Mouse (Mus musculus) hindbrain, embryonic 13.5 days (tissue): ENCODE results near the gene Lrrc7. TPM values are rescaled to one million over a fixed set of nuclear protein-coding genes. Genes with fewer than 3 reads are reported as not detected.
"Not testable (repeated sequence)": the region's sequence is repeated elsewhere in the genome, so short reads cannot be mapped to it uniquely, and the experiment has no call there.

Source experiments
- ATAC-seq: fragments of 200-750 bp; cut with Nextera tagmentation; 2 replicates; pipeline ENCODE4 v1.8.0; 2017; ENCODE audit warnings: moderate TSS enrichment; ENCODE audit not compliant: low FRiP score
- H3K27ac ChIP-seq: fragments of 300-500 bp; sonication (generic); 2 replicates; pipeline ENCODE4 v1.5.1; 2015; ENCODE audit warnings: inconsistent platforms, mild to moderate bottlenecking, moderate library complexity
- H3K27me3 ChIP-seq: fragments of 300-500 bp; sonication (generic); 2 replicates; pipeline ENCODE4 v1.6.1; 2015; ENCODE audit warnings: mild to moderate bottlenecking, inconsistent platforms
- H3K36me3 ChIP-seq: fragments of 300-500 bp; sonication (generic); 2 replicates; pipeline ENCODE4 v1.6.1; 2015; ENCODE audit warnings: mild to moderate bottlenecking, inconsistent platforms
- H3K4me1 ChIP-seq: fragments of 300-500 bp; sonication (generic); replicated peaks from 2 replicates; pipeline ENCODE4 v1.6.1; 2015; ENCODE audit warnings: inconsistent platforms
- H3K4me2 ChIP-seq: fragments of 300-500 bp; sonication (generic); 2 replicates; pipeline ENCODE4 v1.6.1; 2015; ENCODE audit warnings: inconsistent platforms, mild to moderate bottlenecking, moderate library complexity
- H3K4me3 ChIP-seq: fragments of 300-500 bp; sonication (generic); 2 replicates; pipeline ENCODE4 v1.5.1; 2015; ENCODE audit warnings: mild to moderate bottlenecking, inconsistent platforms
- H3K9ac ChIP-seq: fragments of 300-500 bp; sonication (generic); 2 replicates; pipeline ENCODE4 v1.6.1; 2015; ENCODE audit warnings: mild to moderate bottlenecking, inconsistent platforms
- H3K9me3 ChIP-seq: fragments of 300-500 bp; sonication (generic); 2 replicates; pipeline ENCODE4 v1.6.1; 2016; ENCODE audit warnings: inconsistent platforms
- WGBS: fragments of 180-500 bp; shearing (Covaris S2); methylation state at CpG from one replicate; pipeline ENCODE4 v1.1.7; 2015; 5-methylcytosine and 5-hydroxymethylcytosine counted together
- polyA plus RNA-seq: library from polyadenylated mRNA; unstranded; fragments of >200 nt; fragmentation: Nextera tagmentation; extraction: Ambion mirVana; gene quantifications from 2 replicates; pipeline ENCODE4 v1.2.1, GENCODE M21; 2015

Lrrc7 gene
- polyA plus RNA-seq, 1 experiment from 2014 or later: 12.2 TPM

DNA sequence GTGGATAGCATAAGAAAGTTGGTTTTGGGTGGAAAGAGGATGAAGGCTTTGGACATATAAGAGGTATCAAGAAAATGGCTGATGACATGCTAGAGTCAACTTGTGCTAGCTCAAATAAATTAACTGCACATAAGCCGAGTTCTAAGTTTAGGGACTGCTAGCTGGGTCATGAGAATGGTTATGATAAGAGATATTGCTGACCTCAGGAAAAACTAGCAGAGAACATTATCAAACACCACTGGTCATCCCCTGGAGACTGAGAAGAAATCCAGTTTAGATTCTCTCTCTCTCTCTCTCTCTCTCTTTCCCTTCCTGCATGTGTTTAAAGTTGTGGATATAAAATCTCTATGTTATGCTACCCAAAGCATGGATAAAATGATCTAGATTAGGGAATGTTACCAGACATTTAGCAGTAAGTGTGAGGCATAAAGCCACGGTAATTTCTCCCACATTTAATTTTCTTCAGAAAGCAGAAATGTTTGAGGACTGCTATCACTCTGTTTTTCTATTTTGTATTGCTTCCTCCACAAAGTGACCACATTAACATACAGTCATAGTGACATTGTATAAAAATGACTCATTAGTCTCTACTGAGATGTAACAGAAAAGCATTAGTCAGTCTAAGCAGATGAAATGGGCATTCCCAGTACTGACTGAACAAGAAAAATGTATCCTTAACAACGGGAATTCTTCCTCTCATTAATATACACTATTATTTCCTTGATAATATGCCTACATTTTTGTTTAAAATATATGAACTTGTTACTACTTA, 406.3 kb downstream of the Lrrc7 start:
- Histone ChIP-seq H3K4me2 (no peak overlapping the region), H3K27ac (no peak overlapping the region), H3K4me1 (peaks cover 5% of the 10 kb centered on the region; the same call in 1 of the 2 replicates), H3K27me3 (no peaks in the 10 kb centered on the region), H3K9me3 (no peaks in the 10 kb centered on the region), H3K36me3 (peaks cover 5% of the 10 kb centered on the region), H3K9ac (no peak overlapping the region), H3K4me3 (no peak overlapping the region)
- WGBS: 84% methylated on average over 3 of the region's 3 CpGs
- ATAC-seq: no peak

DNA sequence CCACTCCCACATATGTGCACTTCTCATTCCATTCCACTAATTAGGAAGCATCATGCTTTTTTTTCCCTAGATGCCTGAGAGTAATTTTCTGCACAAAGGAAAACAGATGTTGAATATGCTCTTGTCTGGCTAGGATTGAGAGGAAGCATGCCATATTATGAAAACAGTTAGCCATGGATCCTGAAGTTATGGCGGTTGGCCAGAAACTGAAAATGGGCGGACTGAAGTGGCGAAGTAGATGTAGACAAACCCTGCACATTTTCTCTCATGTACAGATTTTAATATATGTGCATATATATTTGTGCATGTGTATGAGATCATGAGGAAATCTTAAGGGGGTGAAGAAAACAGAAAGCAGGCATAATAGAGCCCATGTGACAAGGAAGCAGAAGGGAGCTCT, 407.9 kb downstream of the Lrrc7 start:
- Histone ChIP-seq H3K9ac (no peak overlapping the region), H3K27me3 (no peaks in the 10 kb centered on the region), H3K36me3 (no peaks in the 10 kb centered on the region; the same call in 1 of the 2 replicates), H3K9me3 (no peaks in the 10 kb centered on the region), H3K4me1 (peaks cover 5% of the 10 kb centered on the region; the same call in 1 of the 2 replicates), H3K4me3 (no peak overlapping the region), H3K4me2 (no peak overlapping the region), H3K27ac (no peak overlapping the region; the same call in 1 of the 2 replicates)
- ATAC-seq: peak; percentile 54; the same call in 1 of the 2 replicates
- WGBS: 84% methylated on average over 3 of the region's 3 CpGs

DNA sequence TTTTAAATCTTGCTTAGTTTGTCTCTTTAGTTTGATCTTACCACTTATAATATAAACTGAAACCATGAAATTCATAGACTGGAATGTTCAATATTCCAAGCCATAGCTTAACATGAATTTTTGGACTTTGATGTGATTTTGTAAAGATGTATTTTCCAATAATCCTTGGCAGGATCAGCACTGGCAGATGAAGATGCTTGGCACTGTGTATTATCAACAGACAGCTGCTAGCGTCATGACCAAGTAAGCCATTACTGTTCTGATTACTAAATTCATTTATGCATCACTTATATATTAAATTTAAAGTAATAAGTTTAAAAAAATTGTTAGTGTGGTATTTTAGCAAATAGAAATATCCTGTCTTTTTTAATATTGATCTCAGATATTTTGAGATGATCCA, 413.0 kb downstream of the Lrrc7 start:
- no peak overlapping the region for H3K27ac ChIP-seq
- H3K4me1 ChIP-seq: peaks cover 3% of the 10 kb centered on the region; the same call in 1 of the 2 replicates
- peaks cover 6% of the 10 kb centered on the region; the same call in 1 of the 2 replicates for H3K36me3 ChIP-seq
- H3K9me3 ChIP-seq: no peaks in the 10 kb centered on the region
- no peak for ATAC-seq
- H3K4me3 ChIP-seq: no peak overlapping the region
- WGBS: 82% methylated on average over 1 of the region's 1 CpGs
- no peak overlapping the region for H3K4me2 ChIP-seq
- H3K9ac ChIP-seq: no peak overlapping the region
- H3K27me3 ChIP-seq: no peaks in the 10 kb centered on the region

DNA sequence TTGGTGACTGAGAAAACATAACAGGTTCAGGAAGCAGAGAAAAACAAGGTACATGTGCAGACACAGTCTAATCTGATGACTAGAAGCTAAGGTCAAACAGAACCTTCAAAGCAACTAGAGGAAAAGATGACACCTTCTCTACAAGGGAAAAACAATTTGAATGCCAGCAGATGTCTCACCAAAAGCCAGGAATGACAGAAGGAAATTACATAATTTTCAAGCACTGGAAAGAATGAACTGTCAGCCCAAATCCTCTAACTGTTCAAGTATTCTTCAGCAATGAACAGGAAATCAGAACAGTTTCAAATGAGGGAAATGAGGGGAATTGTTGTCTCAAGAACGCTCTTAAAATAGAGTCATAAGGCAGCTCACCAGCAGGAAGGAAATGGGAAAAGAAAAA, 421.4 kb downstream of the Lrrc7 start:
- WGBS: 69% methylated on average over 1 of the region's 1 CpGs
- Histone ChIP-seq H3K4me1 (no peaks in the 10 kb centered on the region), H3K27me3 (no peaks in the 10 kb centered on the region), H3K9ac (no peak overlapping the region), H3K27ac (no peak overlapping the region), H3K36me3 (no peaks in the 10 kb centered on the region), H3K4me2 (no peak overlapping the region), H3K4me3 (no peak overlapping the region), H3K9me3 (no peaks in the 10 kb centered on the region)
- ATAC-seq: no peak

DNA sequence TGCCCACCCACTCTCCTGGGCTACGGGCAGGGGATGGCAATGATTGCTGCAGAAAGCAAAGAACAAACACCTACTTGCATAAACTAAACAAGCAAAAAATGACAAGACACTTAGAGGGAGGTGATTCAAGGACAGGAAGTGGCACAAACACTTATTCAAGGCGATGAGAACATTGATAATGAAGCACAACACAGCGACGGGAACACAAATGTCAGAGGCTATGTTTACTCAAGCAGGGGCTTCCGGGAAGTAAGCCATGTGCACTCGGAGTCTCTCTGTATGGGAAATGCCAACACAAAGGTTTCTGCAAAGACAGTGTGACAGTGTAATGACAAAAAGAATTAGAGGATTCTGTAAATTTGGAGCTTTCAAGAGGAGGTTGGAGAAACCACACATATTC, 424.2 kb downstream of the Lrrc7 start:
- no peak overlapping the region for H3K4me3 ChIP-seq
- peaks cover 12% of the 10 kb centered on the region for H3K36me3 ChIP-seq
- WGBS: 72% methylated on average over 6 of the region's 6 CpGs
- no peaks in the 10 kb centered on the region for H3K9me3 ChIP-seq
- H3K27ac ChIP-seq: no peak overlapping the region
- no peak overlapping the region for H3K4me2 ChIP-seq
- H3K9ac ChIP-seq: no peak overlapping the region
- ATAC-seq: no peak
- no peaks in the 10 kb centered on the region for H3K4me1 ChIP-seq
- H3K27me3 ChIP-seq: no peaks in the 10 kb centered on the region

DNA sequence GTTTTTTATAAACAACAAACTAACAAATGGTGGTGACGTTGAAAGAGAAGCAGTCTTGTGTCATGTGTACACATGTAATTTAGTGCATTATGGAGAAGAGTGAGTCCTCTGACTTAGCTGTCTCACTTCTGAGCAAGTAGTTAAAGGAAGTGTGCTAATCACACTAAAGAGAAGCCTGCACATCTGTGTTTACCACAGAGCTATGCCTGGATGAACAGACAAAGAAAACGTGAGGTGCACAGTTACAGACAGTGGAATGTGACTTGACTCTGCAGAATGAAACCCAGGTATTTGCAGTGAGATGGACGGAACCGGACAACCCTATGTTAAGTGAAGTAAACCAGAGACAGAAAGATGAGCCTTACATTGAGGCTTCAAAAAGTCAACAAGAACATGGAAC, 430.3 kb downstream of the Lrrc7 start:
- H3K27me3 ChIP-seq: no peaks in the 10 kb centered on the region
- 88% methylated on average over 4 of the region's 4 CpGs for WGBS
- no peak for ATAC-seq
- H3K4me2 ChIP-seq: no peak overlapping the region
- H3K4me3 ChIP-seq: no peak overlapping the region
- peaks cover 21% of the 10 kb centered on the region for H3K36me3 ChIP-seq
- no peaks in the 10 kb centered on the region for H3K9me3 ChIP-seq
- no peak overlapping the region for H3K9ac ChIP-seq
- no peaks in the 10 kb centered on the region for H3K4me1 ChIP-seq
- H3K27ac ChIP-seq: no peak overlapping the region

DNA sequence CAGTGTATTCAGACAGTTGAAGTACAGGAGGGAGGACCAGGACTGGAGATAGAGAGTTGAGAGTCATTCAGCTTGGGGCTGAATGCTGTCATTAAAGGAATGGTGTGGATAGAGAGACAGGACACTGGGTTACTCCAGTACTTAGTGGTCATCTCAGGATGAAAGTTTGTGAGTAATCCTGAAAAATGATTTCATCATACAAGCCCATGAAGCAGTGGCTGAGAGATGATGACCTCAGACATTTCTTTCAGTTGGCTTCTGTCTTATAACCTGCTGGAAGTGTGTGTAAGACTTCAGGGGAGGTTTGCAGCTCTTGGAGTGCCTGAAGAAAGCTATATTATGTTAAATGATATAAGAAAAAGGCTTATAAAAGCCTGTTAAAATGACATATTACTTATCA, 430.8 kb downstream of the Lrrc7 start:
- no peak for ATAC-seq
- Histone ChIP-seq H3K4me2 (no peak overlapping the region), H3K4me3 (no peak overlapping the region)

DNA sequence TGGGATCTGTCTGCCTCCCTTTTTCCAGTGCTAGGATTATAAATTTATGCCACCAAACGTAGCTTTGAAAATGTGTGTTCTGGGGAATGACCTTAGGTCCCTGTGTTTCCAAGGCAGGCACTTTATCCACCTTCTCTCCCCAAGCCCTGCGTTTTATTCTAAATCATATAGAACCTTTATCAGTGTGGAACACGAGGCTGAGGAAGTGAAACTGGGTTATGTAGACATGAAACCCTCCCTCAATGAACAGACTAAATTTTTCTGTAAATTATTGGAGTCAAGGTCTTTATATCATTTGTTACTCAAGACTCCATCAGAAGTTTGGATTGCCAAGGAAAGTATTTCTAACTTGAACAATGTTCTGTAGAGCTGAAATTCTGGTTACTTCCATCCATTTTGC, 439.1 kb downstream of the Lrrc7 start:
- no peaks in the 10 kb centered on the region for H3K4me1 ChIP-seq
- 71% methylated on average over 3 of the region's 3 CpGs for WGBS
- no peak overlapping the region for H3K9ac ChIP-seq
- H3K27me3 ChIP-seq: no peaks in the 10 kb centered on the region
- H3K4me3 ChIP-seq: no peak overlapping the region
- ATAC-seq: no peak
- no peak overlapping the region for H3K27ac ChIP-seq
- no peaks in the 10 kb centered on the region for H3K36me3 ChIP-seq
- no peaks in the 10 kb centered on the region for H3K9me3 ChIP-seq
- H3K4me2 ChIP-seq: no peak overlapping the region

More for the DNA sequence above, 430.8 kb downstream of the Lrrc7 start:
- H3K27me3 ChIP-seq: no peaks in the 10 kb centered on the region
- H3K9me3 ChIP-seq: no peaks in the 10 kb centered on the region
- H3K4me1 ChIP-seq: no peaks in the 10 kb centered on the region
- H3K9ac ChIP-seq: no peak overlapping the region
- H3K36me3 ChIP-seq: peaks cover 21% of the 10 kb centered on the region
- H3K27ac ChIP-seq: no peak overlapping the region

DNA sequence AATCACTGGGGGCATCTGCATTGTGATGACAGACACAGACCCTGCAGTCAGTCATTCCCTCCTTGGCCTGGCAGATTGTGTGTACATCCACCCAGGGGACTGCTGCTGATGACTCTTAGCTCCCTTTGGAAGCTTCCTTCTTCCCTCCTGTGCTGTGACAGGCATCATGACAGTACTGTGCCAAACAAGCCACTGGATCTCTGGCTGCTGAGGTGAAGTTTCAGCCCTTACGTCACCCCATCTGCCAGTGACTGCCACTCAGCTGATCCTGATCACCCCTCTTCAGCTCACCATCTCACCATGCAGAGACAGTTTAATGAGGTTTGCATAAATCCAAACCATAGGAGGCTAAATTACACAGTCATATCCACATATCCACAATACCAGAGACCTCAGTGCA, 456.8 kb downstream of the Lrrc7 start:
- no peak for ATAC-seq
- Histone ChIP-seq H3K36me3 (no peaks in the 10 kb centered on the region), H3K4me1 (no peaks in the 10 kb centered on the region), H3K9me3 (no peaks in the 10 kb centered on the region), H3K27me3 (no peaks in the 10 kb centered on the region), H3K4me2 (no peak overlapping the region), H3K27ac (no peak overlapping the region), H3K4me3 (no peak overlapping the region), H3K9ac (no peak overlapping the region)
- WGBS: 94% methylated on average over 1 of the region's 1 CpGs

DNA sequence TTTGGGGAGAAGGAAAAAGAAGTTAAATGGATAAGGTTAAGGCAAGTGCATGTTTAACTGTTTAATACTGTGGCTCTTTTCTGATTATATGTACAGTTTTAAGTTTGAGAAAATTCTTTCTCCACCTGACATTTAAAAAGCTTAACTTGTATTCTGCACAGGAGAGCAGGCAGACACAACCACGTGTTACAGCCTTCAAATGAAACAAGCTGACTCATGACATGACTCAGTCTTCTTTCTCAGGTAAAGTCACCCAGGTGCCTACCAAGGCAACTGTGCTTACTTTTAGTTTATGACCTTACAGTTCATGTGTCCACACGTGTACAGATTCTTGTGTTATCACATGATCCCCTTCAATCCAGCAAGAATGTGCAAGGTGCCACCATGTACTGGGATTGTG, 458.6 kb downstream of the Lrrc7 start:
- Histone ChIP-seq H3K9me3 (no peaks in the 10 kb centered on the region), H3K27me3 (no peaks in the 10 kb centered on the region), H3K4me1 (no peaks in the 10 kb centered on the region), H3K4me3 (no peak overlapping the region), H3K36me3 (no peaks in the 10 kb centered on the region), H3K4me2 (no peak overlapping the region), H3K27ac (no peak overlapping the region), H3K9ac (no peak overlapping the region)
- 78% methylated on average over 2 of the region's 2 CpGs for WGBS
- ATAC-seq: no peak

DNA sequence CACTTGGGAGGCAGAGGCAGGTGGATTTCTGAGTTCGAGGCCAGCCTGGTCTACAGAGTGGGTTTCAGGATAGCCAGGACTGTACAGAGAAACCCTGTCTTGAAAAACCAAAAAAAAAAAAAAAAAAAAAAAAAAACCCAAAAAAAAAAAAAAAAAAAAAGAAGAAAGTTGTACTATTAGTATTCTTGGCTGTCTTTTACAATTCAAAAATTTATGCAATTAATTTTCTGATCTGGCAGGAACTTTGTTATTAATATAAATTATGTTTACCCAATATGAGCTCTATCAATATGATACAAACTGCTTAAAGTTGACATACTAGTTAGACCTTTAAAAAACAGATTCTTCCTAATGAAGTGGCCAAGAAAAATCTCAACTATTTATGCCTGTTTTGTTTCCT, 459.5 kb downstream of the Lrrc7 start:
- WGBS: 81% methylated on average over 1 of the region's 1 CpGs
- not testable (repeated sequence) for ATAC-seq, H3K27ac ChIP-seq

DNA sequence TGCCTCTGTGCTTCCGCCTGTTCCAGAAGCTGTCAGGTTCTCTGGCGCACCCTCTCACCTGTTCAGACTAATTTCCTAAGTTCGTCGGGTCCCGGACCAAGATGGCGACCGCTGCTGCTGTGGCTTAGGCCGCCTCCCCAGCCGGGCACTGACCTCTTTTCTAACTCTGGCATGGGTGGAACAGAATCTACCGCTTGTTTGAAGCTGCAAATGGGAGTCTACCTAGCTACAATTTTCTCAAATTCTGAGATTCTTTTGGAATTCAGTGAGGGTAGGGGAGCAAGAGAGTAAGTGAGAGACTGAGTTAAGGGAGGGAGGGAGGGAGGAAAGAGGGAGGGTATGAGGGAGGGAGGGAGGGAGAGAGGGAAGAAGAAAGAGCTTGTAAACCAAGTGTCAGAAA, 460.0 kb downstream of the Lrrc7 start:
- not testable (repeated sequence) for H3K4me2 ChIP-seq, H3K27me3 ChIP-seq, H3K9ac ChIP-seq, H3K4me1 ChIP-seq, H3K4me3 ChIP-seq, ATAC-seq, H3K27ac ChIP-seq, H3K9me3 ChIP-seq, H3K36me3 ChIP-seq
- 91% methylated on average over 10 of the region's 10 CpGs for WGBS

More for the DNA sequence above, 459.5 kb downstream of the Lrrc7 start:
- H3K36me3 ChIP-seq, H3K4me2 ChIP-seq, H3K9ac ChIP-seq, H3K4me3 ChIP-seq, H3K9me3 ChIP-seq, H3K27me3 ChIP-seq, H3K4me1 ChIP-seq: not testable (repeated sequence)

DNA sequence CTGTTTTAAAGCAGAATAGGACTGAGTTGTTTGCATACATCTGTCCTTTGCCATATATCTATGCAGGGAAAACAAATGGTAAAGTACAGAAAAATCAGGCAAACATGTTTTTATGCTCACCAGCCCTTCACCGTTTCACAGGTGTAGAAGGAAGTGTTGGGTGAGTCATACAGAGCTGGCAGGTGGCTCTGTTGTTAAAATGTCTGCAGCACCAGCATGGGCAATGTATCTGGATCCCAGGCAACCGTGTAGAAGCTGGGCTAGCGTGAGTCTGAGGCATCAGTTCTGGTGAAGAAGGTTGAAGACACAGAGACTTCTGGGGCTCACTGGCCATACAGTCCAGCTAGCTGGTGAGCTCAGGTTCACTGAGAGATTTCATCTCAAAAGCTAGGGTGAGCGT, 468.1 kb downstream of the Lrrc7 start:
- WGBS: 87% methylated on average over 4 of the region's 4 CpGs

More for the DNA sequence above, 468.1 kb downstream of the Lrrc7 start:
- Histone ChIP-seq H3K4me2 (no peak overlapping the region), H3K27ac (no peak overlapping the region), H3K36me3 (no peaks in the 10 kb centered on the region), H3K9me3 (no peaks in the 10 kb centered on the region), H3K4me3 (no peak overlapping the region), H3K9ac (no peak overlapping the region), H3K4me1 (no peaks in the 10 kb centered on the region), H3K27me3 (no peaks in the 10 kb centered on the region)
- no peak for ATAC-seq
